Mouse (Mus musculus) frontal cortex, adult 2 months (tissue): ENCODE results near the gene Ldhd. TPM values are rescaled to one million over a fixed set of nuclear protein-coding genes. Genes with fewer than 3 reads are reported as not detected.

ENCODE experiments used
- DNase-seq, 2 experiments: peaks; one replicate each; pipeline ENCODE4 v3.0.0; 2022; ENCODE audit warnings: low spot score in 1 of 2; ENCODE audit errors: extremely low spot score in 1 of 2
- polyA plus RNA-seq: library from polyadenylated mRNA; depleted of rRNA; stranded (reverse); fragments of >200 nt; gene quantifications from 2 replicates; pipeline ENCODE4 v1.2.3, GENCODE M21; 2012

Gene Ldhd
- polyA plus RNA-seq, 1 experiment, result 18.2 TPM

DNA sequence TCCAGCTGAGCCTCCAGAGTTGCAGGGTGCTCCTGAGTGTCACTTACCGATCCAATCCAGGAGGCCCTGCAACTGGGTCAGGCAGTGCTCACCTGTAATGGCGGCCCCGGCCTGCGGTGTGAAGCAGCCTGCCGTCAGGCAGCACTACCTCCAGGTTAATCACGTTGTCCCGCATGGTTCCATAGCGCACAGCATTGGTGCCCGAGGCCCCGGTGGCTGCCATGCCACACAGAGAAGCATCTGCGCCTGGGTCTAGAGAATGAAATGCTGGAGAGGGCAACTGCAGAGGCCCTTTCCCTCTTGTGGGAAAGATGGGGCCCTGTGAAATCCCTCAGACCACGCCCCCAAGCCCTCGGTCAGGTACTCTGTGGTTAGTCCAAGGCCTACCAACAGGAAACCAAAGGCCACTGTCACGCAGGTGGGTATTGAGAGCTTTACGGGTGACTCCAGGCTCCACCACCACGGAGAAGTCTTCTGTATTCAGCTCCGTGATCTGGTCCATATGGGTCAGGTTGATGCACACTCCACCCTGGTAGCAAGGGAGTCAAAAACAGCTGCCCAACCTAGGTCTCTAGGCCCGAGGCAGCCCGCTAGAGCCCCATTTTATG lies 1.2 kb downstream of the Ldhd start:
- DNase-seq, result no peak

DNA sequence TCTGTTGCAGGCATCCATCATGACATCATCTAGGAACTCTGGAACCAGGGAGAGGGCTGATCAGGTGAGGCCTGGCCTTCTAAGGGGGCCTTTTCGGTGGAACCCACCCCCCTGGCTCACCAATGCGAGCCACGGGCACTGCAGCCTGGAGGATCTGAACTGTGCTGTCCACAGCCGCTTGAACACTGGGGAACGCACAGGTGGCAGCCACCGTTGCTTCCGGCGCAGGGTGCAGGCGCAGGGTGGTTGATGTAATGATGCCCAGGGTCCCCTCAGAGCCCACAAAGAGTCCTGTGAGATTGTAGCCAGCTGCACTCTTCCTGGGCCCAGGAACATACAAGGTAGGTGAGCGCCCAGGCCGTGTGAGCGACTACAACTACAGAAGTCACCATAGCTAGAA lies 1.8 kb downstream of the Ldhd start:
- DNase-seq, result no peak

DNA sequence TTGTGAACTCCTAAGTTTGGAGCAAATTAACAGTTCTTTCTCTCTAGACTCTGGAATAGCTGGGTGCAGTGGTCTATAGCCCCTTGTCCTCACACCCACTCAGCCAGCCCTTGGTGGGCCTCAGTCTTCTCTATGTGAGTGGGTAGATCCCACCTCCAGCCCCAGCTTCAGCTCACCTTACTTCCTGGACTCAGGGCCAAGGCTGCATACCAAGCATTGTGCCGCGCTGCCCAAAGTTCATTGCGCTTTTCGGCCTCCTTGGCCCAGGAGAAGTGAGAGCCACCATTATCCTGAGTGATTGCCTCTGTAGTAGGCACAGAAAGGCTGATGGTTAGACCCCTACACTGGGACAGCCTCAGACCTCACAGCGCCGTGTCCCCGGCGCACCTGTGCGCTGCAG lies 2.3 kb downstream of the Ldhd start:
- no peak for DNase-seq

DNA sequence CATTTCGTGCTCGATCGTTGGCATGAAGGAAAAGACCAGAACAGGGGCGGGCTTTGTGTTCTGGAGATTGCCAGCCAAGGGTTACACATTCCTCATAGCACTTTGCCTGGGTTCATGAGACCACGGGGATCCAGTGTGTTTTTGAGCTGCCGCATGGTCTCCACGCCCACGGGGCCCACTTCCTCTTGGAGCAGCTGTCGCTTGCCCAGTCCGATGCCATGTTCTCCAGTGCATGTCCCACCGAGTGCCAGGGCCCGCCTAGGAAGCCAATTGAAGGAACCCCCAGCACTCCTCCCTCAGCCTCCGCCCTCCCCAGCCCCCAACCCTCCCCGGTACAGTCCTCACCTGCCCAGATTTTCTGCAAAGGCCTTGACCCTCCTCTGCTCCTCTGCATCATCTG lies 3.2 kb downstream of the Ldhd start:
- no peak for DNase-seq

DNA sequence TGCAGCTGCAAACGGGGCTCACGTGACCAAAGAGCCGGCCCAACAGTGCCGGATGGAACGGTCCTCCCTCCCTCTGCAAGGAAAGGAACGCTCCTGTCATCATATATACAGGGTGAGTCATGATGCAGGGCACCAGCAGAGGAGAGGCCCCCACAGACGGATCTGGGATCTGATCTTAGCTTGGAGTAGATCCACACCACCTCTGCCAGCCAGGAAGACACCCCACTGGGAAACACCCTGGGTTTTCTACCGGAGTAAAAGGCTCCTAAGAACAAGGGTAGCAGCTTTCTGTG lies 3.7 kb downstream of the Ldhd start:
- peak in 1 of 2 experiments; percentile 69 for DNase-seq

DNA sequence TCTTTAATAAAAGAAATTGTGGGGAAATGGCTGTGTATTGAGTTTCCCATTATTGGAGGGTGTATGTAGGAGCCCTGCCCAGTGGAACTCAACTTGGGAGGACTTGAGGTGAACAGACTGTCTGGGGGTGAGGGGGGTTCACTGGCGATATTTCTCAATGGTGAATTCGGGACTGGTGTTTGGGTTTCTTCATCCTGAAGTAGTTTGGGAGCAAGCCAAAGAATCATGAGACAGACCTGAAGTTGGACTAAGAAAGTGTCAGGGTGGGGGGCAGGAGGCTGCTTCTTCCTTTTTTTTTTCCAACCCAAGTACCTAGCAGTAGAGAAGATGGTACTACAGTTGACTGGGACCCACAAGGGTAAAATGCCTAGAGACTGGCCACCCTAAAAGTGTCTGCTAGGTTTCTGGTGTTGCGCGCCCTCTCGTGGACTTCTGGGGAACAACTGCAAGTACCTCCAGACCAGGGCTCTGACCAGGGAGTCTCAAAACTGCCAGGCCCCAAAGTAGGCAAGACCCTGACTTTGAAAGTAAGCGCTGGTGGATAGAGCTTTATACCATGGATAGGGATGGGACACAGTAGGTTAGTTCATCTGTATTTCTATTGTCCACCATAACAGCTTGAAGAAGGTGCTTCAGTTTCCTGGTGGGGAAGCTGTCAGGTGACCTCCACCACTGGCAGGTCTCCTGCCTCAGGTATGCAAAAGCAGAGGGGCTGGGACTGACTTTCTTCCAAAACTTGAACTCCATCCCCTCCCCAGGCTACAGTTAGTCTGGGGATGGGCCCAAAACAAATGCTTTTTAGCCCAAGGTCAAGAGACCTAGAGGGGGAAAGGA lies 4.3 kb downstream of the Ldhd start:
- DNase-seq, result peak in 1 of 2 experiments; percentile 86

DNA sequence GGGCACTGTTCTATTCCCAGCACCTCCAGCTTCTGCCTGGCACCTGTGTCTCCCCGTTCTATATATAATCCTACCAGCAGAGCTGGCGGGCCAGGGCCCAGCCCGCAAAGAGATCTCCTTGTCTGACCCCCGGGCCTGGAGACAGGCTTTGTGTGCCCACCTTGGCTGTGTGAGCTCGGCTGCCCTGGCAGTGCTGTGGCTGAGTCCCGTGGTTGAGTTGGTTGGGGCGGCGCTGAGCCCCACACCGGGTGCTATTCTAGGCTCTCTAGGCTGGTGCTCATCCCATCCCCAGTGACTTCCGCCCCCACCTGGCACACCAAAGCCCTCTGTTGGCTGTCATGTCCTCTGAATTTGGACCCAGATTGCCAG lies 5.3 kb downstream of the Ldhd start:
- no peak for DNase-seq

DNA sequence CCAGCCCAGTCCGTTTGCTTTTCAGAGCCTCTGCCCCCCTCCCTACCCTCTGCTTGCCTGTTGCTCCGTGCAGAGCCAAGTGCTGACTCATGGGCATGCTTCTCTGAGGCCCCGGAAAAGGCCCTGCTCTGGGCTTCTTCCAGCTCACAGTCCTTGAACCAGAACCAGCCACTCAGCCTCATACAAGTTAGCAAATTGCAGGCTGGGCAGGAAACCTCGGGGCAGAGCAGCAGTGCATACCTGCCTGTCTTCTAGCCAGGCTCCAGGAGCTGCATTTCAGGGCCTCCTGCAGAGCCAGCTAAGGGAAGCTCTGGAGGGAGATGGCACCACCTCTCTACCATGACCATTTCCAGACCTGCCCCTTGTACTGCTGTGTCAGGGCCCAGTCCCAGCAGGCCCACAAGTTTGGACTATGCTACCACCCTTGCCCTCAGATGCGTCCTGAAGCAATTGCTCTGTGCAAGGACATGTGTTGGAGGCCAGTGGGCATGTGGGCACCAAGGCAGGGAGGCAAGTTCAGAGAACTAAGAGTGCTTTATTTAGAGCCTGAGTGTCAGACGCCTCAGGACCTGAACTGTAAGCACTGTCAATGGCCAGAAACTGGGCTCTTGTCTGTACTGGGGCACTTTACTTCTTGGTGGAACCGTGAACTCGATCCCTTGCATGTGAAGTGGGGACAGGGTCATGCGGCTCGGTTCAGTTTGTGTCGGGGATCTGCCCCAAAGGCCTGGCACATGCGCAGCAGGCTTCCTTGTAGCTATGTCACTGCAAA lies 5.9 kb downstream of the Ldhd start:
- peak in 1 of 2 experiments; percentile 75 for DNase-seq

DNA sequence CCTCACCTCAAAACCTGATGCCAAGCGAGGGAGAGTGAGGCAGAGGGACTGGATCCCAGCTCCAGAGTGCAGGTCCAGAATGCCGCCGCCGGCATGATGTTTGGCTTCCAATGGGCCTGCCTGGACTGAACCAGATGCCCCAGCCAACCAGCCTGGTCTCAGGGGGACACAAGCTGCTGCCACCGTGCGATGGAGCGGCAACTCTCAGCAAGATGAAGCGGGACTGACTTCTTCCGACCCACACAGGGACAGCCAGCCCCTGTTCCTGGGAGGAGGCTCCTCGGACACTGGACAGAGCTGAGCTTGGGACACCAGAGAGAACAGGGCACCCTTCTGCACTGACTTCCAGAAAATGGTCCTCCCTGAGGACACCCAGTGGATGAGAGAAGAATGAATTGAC lies 7.6 kb downstream of the Ldhd start:
- no peak for DNase-seq

DNA sequence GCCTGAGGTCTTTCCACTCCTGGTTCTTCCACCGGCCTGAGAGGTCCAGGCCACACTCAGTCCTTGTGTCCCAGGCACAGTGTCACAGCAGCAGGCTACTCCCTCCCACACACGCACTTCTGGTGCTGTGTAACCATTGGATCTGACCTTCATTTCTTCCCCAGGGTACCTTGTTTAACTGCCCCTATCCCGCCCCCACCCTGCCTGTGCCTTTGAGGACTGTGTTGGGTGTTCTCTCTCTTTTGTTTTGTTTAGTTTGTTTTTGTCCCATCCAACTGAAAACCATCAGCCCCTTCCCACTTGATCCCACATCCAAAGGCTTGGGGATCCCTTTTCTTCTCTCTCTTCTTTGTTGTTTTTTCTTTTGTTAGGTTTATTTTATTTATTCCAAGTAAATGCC lies 8.1 kb downstream of the Ldhd start:
- no peak for DNase-seq

DNA sequence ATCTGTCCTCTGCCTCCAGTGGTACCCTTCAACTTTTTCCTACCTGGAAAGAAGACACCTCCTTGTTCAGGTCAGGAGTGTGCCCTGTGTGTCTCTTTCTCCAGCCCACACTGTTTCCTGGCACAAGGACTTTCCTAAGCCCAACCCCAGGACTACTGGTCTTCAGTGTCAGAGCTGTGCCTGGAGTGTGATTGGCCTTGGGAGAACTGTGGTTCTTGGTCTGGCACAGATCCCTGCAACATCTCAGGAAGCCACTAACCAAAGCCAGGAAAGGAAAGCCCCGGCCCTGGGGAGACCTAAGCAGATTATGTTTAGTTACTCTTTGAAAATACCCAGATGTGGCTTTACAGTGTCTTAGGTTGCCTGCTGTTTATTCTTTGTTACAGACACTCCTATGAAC lies 10.2 kb downstream of the Ldhd start:
- DNase-seq, result no peak

DNA sequence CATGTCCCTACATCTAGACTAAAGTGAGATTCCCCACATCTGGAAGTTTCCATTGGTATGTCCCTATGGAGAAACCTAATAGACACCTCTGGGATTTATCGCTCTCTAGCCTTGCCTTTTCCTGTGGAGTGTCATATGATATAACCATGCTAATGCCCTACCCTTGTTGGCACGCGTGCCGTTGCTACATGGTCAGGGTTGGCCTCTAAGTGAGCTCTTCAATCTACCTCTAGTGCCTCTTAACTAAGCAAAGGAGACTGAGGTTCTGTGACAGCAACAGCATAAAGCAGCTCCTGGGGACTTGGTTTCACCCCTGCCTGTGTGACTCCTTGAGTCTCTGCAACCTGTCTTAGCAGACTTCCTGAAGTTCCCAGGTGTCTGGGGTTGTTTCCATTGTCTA lies 11.9 kb downstream of the Ldhd start:
- no peak for DNase-seq

DNA sequence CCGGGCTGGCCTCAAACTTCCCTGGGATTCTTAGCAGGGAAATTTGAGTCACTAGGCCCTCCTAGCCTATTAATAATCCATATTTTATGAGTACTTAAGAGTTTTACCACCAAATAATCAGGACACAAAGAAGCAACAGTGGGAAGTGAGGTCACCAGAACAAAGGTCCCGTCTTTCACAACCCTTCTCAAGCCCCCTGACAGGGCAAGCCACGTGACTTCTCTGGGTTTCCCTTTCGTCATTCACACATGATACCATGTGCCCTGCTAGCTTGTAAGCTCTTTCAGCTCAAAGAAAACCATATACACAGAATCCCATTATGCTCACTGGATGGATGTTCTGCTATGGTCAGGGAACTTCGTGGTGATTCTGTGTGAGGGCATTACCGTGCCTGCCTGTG lies 12.4 kb downstream of the Ldhd start:
- no peak for DNase-seq

DNA sequence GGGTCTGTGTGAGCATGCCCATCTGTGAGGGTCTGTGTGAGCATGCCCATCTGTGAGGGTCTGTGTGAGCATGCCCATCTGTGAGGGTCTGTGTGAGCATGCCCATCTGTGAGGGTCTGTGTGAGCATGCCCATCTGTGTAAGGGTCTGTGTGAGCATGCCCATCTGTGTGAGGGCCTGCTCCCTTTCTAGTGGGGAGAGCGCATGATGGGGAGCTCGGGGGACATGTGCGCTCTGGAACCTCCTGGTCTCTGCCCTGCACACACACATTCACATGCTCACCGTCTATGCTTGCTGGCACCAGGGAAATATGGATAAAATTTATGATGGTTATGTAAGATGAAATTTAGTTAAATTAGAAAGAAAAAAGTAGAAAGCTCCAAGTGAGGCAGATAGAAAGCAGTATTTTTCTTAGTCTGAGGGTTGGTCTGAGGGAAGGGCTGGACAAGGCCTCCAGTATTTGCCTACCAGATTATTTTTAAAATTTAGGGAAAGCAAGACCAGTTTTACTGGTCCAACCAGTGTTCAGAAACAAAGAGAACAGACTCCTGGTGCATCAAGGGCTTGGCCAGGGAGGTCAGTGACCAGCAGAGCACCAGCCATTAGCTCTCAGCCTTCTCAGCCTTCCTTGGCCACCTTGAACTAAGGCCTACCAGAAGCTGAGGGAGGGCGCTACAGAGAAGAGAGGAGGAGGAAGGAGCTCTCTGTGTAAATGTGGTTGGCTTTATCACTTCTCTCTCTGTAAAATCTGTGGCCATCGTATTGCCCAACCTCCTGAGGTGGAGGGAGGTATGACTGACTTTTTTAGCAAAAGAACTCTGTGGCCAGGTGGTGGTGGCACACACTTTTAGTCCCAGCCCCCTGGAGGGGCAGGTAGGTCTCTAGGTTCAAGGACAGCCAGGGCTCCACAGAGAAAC lies 15.1 kb downstream of the Ldhd start:
- no peak for DNase-seq

DNA sequence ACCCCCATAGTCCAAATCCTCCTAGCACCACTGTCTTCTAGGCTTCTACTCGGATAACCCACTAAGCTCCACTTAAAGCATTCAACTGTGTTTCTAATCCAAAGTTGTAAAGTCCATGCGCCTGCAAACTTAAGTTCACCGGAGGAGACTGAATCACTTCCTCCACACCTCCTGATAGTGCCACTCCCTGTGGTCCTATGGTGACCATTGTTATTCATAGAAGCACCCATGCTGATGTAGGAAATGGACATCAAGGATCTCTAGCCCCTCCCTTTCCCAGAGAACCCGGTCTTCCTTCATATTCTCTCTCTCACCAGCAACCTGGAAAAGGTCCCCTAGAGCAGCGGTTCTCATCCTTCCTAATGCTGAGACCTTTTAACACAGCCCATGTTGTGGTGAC lies 17.0 kb downstream of the Ldhd start:
- no peak for DNase-seq

DNA sequence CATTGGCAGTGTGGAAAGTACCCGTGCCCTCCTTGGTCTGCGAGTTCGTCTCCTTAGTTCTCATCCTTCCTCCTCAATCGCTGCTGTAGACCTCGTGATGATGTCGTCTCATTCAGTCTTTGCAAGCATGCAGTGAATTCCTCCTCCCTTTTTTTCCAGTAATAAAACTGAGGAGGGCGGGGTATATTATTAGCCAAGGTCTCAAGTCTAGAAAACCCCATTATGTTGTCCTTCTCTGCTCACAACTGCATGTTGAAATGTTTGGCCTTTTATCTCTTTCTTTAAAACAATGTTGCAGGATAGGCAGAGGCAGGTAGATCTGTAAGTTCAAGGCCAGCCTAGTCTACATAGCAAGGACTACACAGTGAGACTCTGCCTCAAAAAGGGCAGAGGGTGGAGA lies 22.8 kb downstream of the Ldhd start:
- DNase-seq, result no peak

DNA sequence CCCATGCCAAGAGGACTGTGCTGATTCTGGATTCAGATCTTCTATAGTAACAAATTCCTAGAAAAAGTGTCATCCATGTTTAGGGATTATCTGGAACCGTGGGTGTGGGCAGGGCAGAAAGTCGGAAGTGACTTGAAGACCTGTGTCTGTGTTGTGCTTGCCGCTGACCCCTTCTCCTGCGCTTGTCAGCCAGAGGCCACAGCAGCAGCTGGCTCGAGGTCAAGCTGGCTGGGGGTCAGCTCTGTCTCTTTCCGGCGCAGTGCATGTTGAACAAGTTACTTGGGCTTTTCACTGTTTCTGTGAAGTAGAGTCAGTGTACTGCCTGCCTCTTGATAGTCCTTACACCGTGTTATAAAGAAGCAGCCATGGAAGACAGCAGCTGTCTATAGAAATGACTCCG lies 23.2 kb downstream of the Ldhd start:
- DNase-seq, result no peak

DNA sequence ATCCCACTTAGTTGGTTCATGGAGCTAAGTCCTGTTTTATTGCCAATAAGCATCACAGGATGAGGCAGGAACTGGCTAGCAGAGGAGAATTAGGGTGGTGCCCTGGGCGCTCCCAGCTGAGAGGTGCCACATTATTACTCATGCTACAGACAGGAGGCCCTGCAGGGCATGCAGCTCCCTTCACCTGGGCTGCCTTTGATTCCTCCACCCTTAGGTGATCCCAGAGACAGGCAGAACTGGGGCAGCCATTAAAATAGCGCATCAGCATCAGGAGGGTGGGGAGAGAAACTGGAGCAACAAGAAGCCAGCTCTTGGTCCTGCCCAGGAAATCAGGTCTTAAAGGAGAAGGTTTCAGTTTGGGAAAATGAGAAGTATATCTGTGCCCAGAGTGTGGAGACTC lies 25.2 kb downstream of the Ldhd start:
- DNase-seq, result no peak

DNA sequence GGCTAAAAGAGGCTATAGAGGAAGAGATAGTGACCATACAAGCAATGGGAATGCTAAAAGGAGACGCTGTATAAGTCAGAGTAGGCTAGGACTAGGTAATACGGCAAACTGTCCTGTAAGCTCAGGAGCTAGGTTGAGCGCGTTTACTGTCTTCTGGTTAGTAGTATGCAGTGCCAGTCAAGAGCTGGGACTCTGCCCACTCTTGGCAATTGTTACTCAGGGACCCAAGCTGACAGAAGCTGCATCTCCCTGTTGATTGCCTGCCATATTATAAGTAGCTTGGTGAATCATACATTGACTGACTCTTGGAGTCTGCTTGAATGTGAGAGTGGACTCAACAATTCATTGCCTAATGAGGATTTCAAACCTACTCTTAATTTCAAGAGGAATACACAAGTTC lies 28.1 kb downstream of the Ldhd start:
- peak in 1 of 2 experiments; percentile 36 for DNase-seq

DNA sequence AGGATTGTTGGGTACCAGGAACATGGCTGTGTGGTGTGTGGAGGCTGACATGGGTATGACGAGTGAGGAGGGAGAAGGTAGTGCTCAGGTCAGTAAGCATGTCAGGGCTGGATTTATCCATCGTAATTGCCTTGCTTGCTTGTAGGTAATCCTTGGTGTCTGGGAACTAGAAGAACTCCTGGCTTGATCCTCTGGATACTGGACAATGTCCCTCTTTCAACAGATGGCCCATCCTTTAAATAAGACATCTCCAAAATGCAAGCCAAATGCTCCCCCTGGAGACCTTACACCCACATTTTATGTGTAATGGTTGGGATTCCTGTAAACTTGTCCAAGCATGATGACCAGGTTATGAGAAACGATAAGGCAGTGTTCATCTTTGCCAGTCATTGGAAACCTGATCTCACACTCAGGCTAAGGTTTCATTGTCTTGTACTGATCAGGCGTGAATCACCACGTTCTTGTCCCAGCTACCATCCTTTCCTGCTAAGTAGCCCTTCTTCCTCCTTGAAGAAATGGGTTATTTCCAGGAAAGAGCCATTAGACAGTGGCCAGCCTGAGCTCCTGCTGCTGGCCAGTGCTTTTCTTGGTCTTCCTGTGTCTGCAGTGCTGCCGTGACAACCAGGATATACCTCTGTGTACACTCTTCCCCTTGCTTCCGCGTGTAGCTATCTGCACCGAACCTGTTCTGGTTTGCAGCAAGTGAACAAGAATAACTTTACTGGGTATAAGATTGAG lies 30.3 kb downstream of the Ldhd start:
- DNase-seq, result no peak
